Mouse (Mus musculus) olfactory bulb, adult 2 months (tissue): ENCODE results near the gene Wasf3.

ENCODE experiments used
- CTCF ChIP-seq: fragments of 200-500 bp; IDR thresholded peaks from 2 replicates; pipeline ENCODE4 v1.5.1; 2012; ENCODE audit warnings: low read depth, mild to moderate bottlenecking, low read length, moderate library complexity; ENCODE audit not compliant: insufficient read depth
- POLR2A ChIP-seq: fragments of 200-500 bp; IDR thresholded peaks from 2 replicates; pipeline ENCODE4 v1.6.1; 2012; ENCODE audit warnings: mild to moderate bottlenecking, low read depth, low read length, moderate library complexity; ENCODE audit not compliant: insufficient read depth

DNA sequence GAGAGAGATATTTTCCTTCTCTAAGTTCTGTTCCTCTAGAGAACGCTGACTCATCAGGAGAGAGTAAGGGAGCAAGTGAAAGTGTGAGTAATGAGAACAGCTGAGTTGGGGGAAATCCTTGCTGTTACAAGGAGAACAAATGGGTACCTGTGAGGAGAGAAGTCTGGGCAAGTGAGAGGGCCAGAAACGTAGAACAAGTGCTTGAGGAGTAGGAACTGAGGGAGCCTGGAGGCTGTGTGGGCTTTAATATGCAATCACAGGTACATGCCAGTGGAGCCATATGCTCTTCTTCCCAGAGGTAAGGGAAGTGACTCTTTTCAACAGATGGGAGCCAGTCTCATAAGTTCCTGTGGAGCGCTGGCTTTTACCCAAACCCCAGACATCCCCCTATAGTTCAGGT is 35.6 kb upstream of the Wasf3 start:
- no peak for TF ChIP-seq CTCF
- TF ChIP-seq POLR2A, result no peak
